Mouse (Mus musculus) T-cell, adult 66 days (primary cell): ENCODE measurements around the gene Tex264. TPM values are rescaled to one million over a fixed set of nuclear protein-coding genes. Genes with fewer than 3 reads are reported as not detected.

Source experiments
- total RNA-seq, 2 experiments: library from RNA; stranded (reverse); gene quantifications; 3 replicates in 1 of 2; 4 replicates in 1 of 2; pipeline ENCODE4 v1.2.4; 2023

Tex264 gene
- total RNA-seq = 10 to 100 TPM; 59.1 to 65.7 TPM

DNA sequence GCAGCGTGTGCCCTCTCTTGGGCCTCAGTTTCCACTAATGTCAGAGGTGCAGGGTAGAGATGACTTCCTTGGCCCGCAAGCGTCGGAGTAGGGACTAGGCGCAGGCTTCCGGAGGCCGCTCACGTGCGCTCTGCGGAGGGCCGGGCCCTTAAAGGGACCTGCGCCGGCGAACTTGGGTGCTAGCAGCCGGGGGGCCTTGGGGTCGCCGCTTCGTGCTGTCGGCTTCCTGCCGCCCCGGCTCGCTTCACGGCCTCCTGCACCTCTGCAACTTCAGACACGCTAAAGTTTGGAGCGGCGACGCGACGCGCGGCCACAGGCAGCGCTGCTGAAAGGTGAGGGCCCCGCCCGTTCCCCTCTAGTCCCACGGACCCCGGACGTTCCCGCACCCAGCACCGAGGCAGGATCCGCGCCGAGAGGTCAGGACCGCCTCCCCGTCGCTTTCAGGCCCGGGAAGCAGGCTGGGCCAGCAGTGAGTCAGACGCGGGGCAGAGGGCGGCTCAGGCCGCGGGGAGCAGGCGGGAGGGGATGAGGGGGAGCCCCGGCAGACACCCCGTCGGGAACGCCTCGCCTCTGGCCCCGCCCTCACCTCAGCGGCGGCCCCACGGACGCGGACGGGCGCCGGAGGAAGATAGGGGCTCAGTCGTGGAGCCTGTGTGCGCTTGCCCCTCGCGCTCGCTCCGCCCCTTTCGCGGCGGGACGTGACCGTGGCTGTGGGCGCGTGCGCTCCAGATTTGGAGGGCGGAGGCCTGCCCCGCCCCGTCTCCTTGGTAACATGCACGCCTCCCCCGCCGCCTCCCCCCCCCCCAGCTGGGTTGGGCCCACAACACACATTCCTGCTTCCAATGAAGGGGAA, at the start of gene Tex264:
Tex264 (minus strand) TSS at position 679 of the 853 bp plus-strand sequence.

DNA sequence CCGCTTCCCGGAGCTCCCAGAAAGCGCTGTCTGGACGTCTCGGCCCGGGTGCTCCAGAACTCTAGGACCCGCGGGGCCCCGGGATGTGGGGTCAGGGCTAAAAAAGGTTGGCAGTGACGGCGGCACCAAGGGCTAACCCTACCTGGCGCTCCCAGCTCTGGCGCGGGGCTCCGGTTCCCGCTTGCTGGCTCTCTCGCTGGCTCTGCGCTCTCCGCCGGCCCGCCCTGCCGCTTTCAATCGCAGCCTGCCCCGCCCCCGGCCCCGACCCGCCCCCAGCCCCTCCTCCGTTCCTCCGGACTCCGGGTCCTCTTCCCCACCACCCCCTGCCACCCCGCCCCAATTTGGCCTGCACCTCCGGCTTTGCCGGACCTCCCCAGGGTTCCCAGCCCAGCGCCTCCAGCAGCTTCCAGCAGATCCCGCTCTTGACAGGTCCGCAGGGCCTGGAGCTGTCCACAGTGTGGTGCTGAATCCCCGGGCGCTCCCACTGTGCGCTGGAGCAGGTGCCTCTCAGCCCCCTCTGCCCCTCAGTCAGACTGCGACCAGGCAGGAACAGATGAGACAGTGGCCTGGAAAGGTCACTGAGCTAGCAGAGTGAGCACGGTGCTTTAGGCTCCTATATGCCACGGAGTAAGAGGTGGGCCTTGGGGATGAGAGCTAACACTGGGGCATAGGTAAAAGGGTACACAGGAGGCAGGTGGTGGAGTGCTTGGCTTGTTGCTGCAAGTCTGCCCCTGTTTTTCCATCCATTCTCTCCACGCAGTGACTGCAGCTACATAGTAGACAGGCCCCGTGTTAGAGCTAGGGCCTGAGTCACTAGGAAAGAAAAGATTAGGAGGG, 29.6 kb downstream of the Tex264 start, which contains the start of gene Grm2:
Grm2 (minus strand) TSS at position 199 of the 837 bp plus-strand sequence.

DNA sequence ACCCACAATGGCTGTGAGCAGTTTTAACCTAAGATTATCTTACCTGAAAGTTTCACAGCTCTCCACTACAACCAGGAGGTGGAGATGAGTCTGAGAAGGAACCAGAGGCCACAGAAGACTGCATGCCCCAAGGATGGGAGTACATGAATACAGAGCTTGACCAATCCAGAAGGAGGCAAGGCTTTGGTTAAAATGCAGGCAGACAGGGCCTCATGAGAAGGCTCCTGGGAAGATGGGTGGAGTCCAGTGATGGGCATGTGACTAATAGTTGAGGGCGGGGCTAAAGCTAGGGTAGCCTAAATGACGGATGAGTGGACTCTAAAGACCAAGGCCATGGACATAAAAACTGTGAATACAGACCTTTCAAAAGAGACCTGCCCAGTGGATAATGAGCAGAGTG, 59.4 kb downstream of the Tex264 start, which contains the start of gene Iqcf6:
Iqcf6 (plus strand) TSS at position 301 of the 400 bp plus-strand sequence.

Other genes starting within 250 kb of the Tex264 start
- gene Acy1, start 247.6 kb downstream of the Tex264 start, total RNA-seq = 10 to 100 TPM; 14.4 to 15.4 TPM
- gene Abhd14b, start 238.5 kb downstream of the Tex264 start, total RNA-seq = 1 to 10 TPM; 6.6 to 7.7 TPM
- 10 to 100 TPM in 1 of 2 experiments, 1 to 10 TPM in 1; 10.0 to 11.4 TPM for gene Abhd14a, start 238.2 kb downstream of the Tex264 start, total RNA-seq
- 10 to 100 TPM; 10.5 to 15.6 TPM for gene Pcbp4, start 232.6 kb downstream of the Tex264 start, total RNA-seq
- under 1 TPM; 0.30 to 0.99 TPM for gene Gpr62, start 220.0 kb downstream of the Tex264 start, total RNA-seq
- 10 to 100 TPM; 85.2 to 89.8 TPM for gene Rrp9, start 210.0 kb downstream of the Tex264 start, total RNA-seq
- gene Parp3, start 209.0 kb downstream of the Tex264 start, total RNA-seq = 10 to 100 TPM; 50.1 to 60.6 TPM
- gene Iqcf1, start 186.0 kb downstream of the Tex264 start, total RNA-seq = not detected
- gene Iqcf5, start 171.4 kb downstream of the Tex264 start, total RNA-seq = not detected
- gene Iqcf3, start 124.3 kb downstream of the Tex264 start, total RNA-seq = not detected
- not detected for gene Iqcf4, start 114.9 kb downstream of the Tex264 start, total RNA-seq
- not detected for gene Iqcf6, start 59.3 kb downstream of the Tex264 start, total RNA-seq
- not detected for gene Grm2, start 29.8 kb downstream of the Tex264 start, total RNA-seq
- 10 to 100 TPM; 37.7 to 40.9 TPM for gene Rad54l2, start 103.3 kb upstream of the Tex264 start, total RNA-seq
- gene Dcaf1, start 135.9 kb upstream of the Tex264 start, total RNA-seq = 10 to 100 TPM; 46.2 to 60.2 TPM
- gene Rbm15b, start 201.5 kb upstream of the Tex264 start, total RNA-seq = 10 to 100 TPM; 41.5 to 57.8 TPM
- 100 to 1,000 TPM in 1 of 2 experiments, 10 to 100 TPM in 1; 99.7 to 117 TPM for gene Manf, start 206.1 kb upstream of the Tex264 start, total RNA-seq